8 mouse cellular contexts compared by ENCODE assay signal in the genomic region with DNA sequence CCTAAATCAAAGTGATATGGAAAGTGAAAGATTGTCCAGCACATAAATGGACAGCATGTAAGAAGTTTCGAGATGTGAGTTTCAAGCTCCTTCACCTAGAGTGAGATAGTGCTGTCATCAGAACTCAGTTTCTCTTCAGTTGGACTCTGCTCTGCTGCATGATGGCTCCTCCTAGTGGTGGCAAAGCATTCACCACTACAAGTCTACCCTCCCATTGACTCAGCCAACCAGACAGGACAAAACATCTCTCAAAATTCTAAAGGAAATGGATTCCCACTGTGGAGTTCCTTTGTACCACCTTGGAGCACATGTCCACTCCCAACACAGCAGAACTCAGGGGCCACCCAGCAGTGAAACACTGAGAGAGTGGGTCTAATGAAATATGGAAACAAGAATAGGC.
DNase-seq lines count a peak whose midpoint lies in the region; ATAC-seq and TF ChIP-seq lines count a peak whose summit lies in the region.

No protein-coding gene starts in this region.

- no peak overlapping the region for H3K4me3 ChIP-seq in intestine, embryonic 14.5 days (ENCODE audit: low read depth, low read length)
- H3K4me3 ChIP-seq in intestine, embryonic 15.5 days (replicated peaks): no peak overlapping the region
- H3K4me3 ChIP-seq in ES-Bruce4 (ENCODE audit: low read depth, low read length): no peak overlapping the region
- no peak overlapping the region for H3K4me3 ChIP-seq in neural tube, embryonic 11.5 days (ENCODE audit: low read depth, low read length)

- no peaks in the 10 kb centered on the region for H3K27me3 ChIP-seq in intestine, embryonic 14.5 days (replicated peaks; ENCODE audit: control insufficient read depth, insufficient read depth, low read length)
- no peaks in the 10 kb centered on the region for H3K27me3 ChIP-seq in intestine, embryonic 15.5 days (replicated peaks)
- no peaks in the 10 kb centered on the region for H3K27me3 ChIP-seq in ES-Bruce4 (ENCODE audit: control insufficient read depth, insufficient read depth, low read length, poor library complexity, severe bottlenecking)
- H3K27me3 ChIP-seq in neural tube, embryonic 11.5 days (ENCODE audit: control insufficient read depth, insufficient read depth, low read length): no peaks in the 10 kb centered on the region

- H3K4me2 ChIP-seq in intestine, embryonic 14.5 days (ENCODE audit: low read length): no peak overlapping the region
- no peak overlapping the region for H3K4me2 ChIP-seq in intestine, embryonic 15.5 days (replicated peaks)
- no peak overlapping the region for H3K4me2 ChIP-seq in neural tube, embryonic 11.5 days (ENCODE audit: low read depth)

- TF ChIP-seq EP300 in ES-Bruce4 (IDR thresholded peaks at IDR 0.05; ENCODE audit: insufficient read depth, low read depth, low read length): no peak

- 75% methylated on average over 1 of the region's 1 CpGs for WGBS in intestine, embryonic 14.5 days
- 63% methylated on average over 1 of the region's 1 CpGs for WGBS in intestine, embryonic 15.5 days
- 70% methylated on average over 1 of the region's 1 CpGs for WGBS in neural tube, embryonic 11.5 days

- no peak for TF ChIP-seq POLR2A in ES-Bruce4 (IDR thresholded peaks at IDR 0.05; ENCODE audit: insufficient read depth, low read length)

- H3K4me1 ChIP-seq in intestine, embryonic 14.5 days (replicated peaks; ENCODE audit: control insufficient read depth, insufficient read depth, low read length): no peaks in the 10 kb centered on the region; the same call in 1 of the 2 replicates
- no peaks in the 10 kb centered on the region for H3K4me1 ChIP-seq in intestine, embryonic 15.5 days (replicated peaks)
- no peaks in the 10 kb centered on the region for H3K4me1 ChIP-seq in ES-Bruce4 (ENCODE audit: control insufficient read depth, insufficient read depth, low read length)
- no peaks in the 10 kb centered on the region for H3K4me1 ChIP-seq in neural tube, embryonic 11.5 days (ENCODE audit: control insufficient read depth, insufficient read depth, low read length)

- no peaks in the 10 kb centered on the region for H3K36me3 ChIP-seq in intestine, embryonic 14.5 days (ENCODE audit: control insufficient read depth, insufficient read depth, low read length)
- no peaks in the 10 kb centered on the region for H3K36me3 ChIP-seq in intestine, embryonic 15.5 days
- no peaks in the 10 kb centered on the region for H3K36me3 ChIP-seq in ES-Bruce4 (ENCODE audit: control insufficient read depth, insufficient read depth, low read length, poor library complexity, severe bottlenecking)
- H3K36me3 ChIP-seq in neural tube, embryonic 11.5 days (ENCODE audit: control insufficient read depth, insufficient read depth, low read length): no peaks in the 10 kb centered on the region

- no peak overlapping the region for H3K9ac ChIP-seq in intestine, embryonic 14.5 days (ENCODE audit: low read length)
- no peak overlapping the region for H3K9ac ChIP-seq in intestine, embryonic 15.5 days
- no peak overlapping the region for H3K9ac ChIP-seq in ES-Bruce4 (ENCODE audit: low read depth, poor library complexity, severe bottlenecking)
- no peak overlapping the region for H3K9ac ChIP-seq in neural tube, embryonic 11.5 days (ENCODE audit: low read length)

- H3K9me3 ChIP-seq in intestine, embryonic 14.5 days (ENCODE audit: control insufficient read depth, low read length): no peaks in the 10 kb centered on the region
- H3K9me3 ChIP-seq in intestine, embryonic 15.5 days: no peaks in the 10 kb centered on the region
- H3K9me3 ChIP-seq in ES-Bruce4 (replicated peaks; ENCODE audit: control insufficient read depth, insufficient read depth, low read length, poor library complexity, severe bottlenecking): no peaks in the 10 kb centered on the region
- H3K9me3 ChIP-seq in neural tube, embryonic 11.5 days (ENCODE audit: control insufficient read depth, low read length): no peaks in the 10 kb centered on the region

- TF ChIP-seq CTCF in ES-Bruce4 (IDR thresholded peaks at IDR 0.05; ENCODE audit: low read depth, low read length): peak; percentile 46

- ATAC-seq in intestine, embryonic 14.5 days (replicated peaks; ENCODE audit: low FRiP score, low TSS enrichment, low read depth): 0 out of 2 replicates have a peak, but pooled peaks have one; percentile 53
- ATAC-seq in intestine, embryonic 15.5 days: no peak
- 0 out of 2 replicates have a peak, but pooled peaks have one; percentile 58 for ATAC-seq in neural tube, embryonic 11.5 days (ENCODE audit: insufficient read depth, low FRiP score, low TSS enrichment)

- H3K27ac ChIP-seq in intestine, embryonic 14.5 days (ENCODE audit: low read depth): no peak overlapping the region
- H3K27ac ChIP-seq in intestine, embryonic 15.5 days: no peak overlapping the region
- H3K27ac ChIP-seq in ES-Bruce4 (ENCODE audit: insufficient read depth, low read length): no peak overlapping the region
- H3K27ac ChIP-seq in neural tube, embryonic 11.5 days (ENCODE audit: low read depth, low read length): no peak overlapping the region

- peak; percentile 51 for DNase-seq in intestine, embryonic 14.5 days (ENCODE audit: low spot score)
- peak; percentile 76 for DNase-seq in brain, adult 2 months (ENCODE audit: low read depth, low spot score)
- DNase-seq in frontal cortex, postnatal 25 days (ENCODE audit: low spot score in 2 of 2): peak; percentile 9 to 24
- peak; percentile 10 for DNase-seq in layer of hippocampus, adult 9-10 months (ENCODE audit: low spot score)
- peak; percentile 14 for DNase-seq in neural tube, embryonic 11.5 days (ENCODE audit: low spot score)
- peak; percentile 73 to 79 for DNase-seq in thymus, postnatal 36 days

Comparison
In these comparisons a context has a peak if more than half of its experiments do, and no peak if none do; other contexts are left out.
1. DNase-seq: peak in every context shown above with its lines; median percentile 76 in brain, adult 2 months; 76 in thymus, postnatal 36 days; 51 in intestine, embryonic 14.5 days; 16 in frontal cortex, postnatal 25 days; 14 in neural tube, embryonic 11.5 days; 10 in layer of hippocampus, adult 9-10 months.